Mouse (Mus musculus) embryonic facial prominence, embryonic 14.5 days (tissue): ENCODE data around the gene Esr2. TPM values are rescaled to one million over a fixed set of nuclear protein-coding genes. Genes with fewer than 3 reads are reported as not detected.

Source experiments
- ATAC-seq: fragments of 200-750 bp; cut with Nextera tagmentation; 2 replicates; pipeline ENCODE4 v1.8.0; 2017; ENCODE audit warnings: low read depth, moderate number of reproducible peaks, moderate TSS enrichment
- DNase-seq: peaks from one replicate; pipeline ENCODE4 v3.0.0-alpha.2; 2015; ENCODE audit warnings: low spot score
- H3K27ac ChIP-seq: fragments of 300-500 bp; sonication (generic); replicated peaks from 2 replicates; pipeline ENCODE4 v1.5.1; 2014; ENCODE audit warnings: low read depth, mild to moderate bottlenecking, low read length, moderate library complexity
- H3K27me3 ChIP-seq: fragments of 300-500 bp; sonication (generic); replicated peaks from 2 replicates; pipeline ENCODE4 v1.6.1; 2014; ENCODE audit warnings: low read length; ENCODE audit not compliant: control insufficient read depth, insufficient read depth
- H3K36me3 ChIP-seq: fragments of 300-500 bp; sonication (generic); 2 replicates; pipeline ENCODE4 v1.6.1; 2014; ENCODE audit warnings: low read length, mixed read lengths; ENCODE audit not compliant: control insufficient read depth, insufficient read depth
- H3K4me1 ChIP-seq: fragments of 300-500 bp; sonication (generic); 2 replicates; pipeline ENCODE4 v1.6.1; 2014; ENCODE audit warnings: antibody characterized with exemption, low read length; ENCODE audit not compliant: control insufficient read depth, insufficient read depth
- H3K4me2 ChIP-seq: fragments of 300-500 bp; sonication (generic); 2 replicates; pipeline ENCODE4 v1.6.1; 2014; ENCODE audit warnings: low read depth, mild to moderate bottlenecking, low read length, moderate library complexity, mixed read lengths
- H3K4me3 ChIP-seq: fragments of 300-500 bp; sonication (generic); 2 replicates; pipeline ENCODE4 v1.5.1; 2014; ENCODE audit warnings: low read depth, mild to moderate bottlenecking, low read length
- H3K9ac ChIP-seq: fragments of 300-500 bp; sonication (generic); 2 replicates; pipeline ENCODE4 v1.6.1; 2014; ENCODE audit warnings: low read depth, mild to moderate bottlenecking, low read length, moderate library complexity, mixed read lengths
- H3K9me3 ChIP-seq: fragments of 300-500 bp; sonication (generic); 2 replicates; pipeline ENCODE4 v1.6.1; 2016; ENCODE audit warnings: low read length; ENCODE audit not compliant: control insufficient read depth
- WGBS: fragments of 180-500 bp; shearing (Covaris S2); extraction: QIAGEN DNeasy Blood & Tissue Kit; methylation state at CpG from one replicate; pipeline ENCODE4 v1.1.7; 2014; 5-methylcytosine and 5-hydroxymethylcytosine counted together
- polyA plus RNA-seq: library from polyadenylated mRNA; unstranded; fragments of >200 nt; fragmentation: Nextera tagmentation; extraction: Ambion mirVana; gene quantifications from 2 replicates; pipeline ENCODE4 v1.2.1, GENCODE M21; 2014

The Esr2 gene
- polyA plus RNA-seq, 1 experiment from 2014 or later, result not detected

GRCm38 (mm10) chr12:76109646-76110405, 67.2 kb downstream of the Esr2 start:
- H3K9me3 ChIP-seq, result no peaks in the 10 kb centered on the region
- no peak overlapping the region for H3K4me3 ChIP-seq
- no peak overlapping the region for H3K27ac ChIP-seq
- peaks cover 55% of the 10 kb centered on the region for H3K36me3 ChIP-seq
- WGBS, result 90% methylated on average over 15 of the region's 15 CpGs
- no peak overlapping the region for H3K4me2 ChIP-seq
- DNase-seq (no peak), ATAC-seq (no peak)
- H3K4me1 ChIP-seq, result no peaks in the 10 kb centered on the region
- H3K9ac ChIP-seq, result no peak overlapping the region
- no peaks in the 10 kb centered on the region for H3K27me3 ChIP-seq

DNA sequence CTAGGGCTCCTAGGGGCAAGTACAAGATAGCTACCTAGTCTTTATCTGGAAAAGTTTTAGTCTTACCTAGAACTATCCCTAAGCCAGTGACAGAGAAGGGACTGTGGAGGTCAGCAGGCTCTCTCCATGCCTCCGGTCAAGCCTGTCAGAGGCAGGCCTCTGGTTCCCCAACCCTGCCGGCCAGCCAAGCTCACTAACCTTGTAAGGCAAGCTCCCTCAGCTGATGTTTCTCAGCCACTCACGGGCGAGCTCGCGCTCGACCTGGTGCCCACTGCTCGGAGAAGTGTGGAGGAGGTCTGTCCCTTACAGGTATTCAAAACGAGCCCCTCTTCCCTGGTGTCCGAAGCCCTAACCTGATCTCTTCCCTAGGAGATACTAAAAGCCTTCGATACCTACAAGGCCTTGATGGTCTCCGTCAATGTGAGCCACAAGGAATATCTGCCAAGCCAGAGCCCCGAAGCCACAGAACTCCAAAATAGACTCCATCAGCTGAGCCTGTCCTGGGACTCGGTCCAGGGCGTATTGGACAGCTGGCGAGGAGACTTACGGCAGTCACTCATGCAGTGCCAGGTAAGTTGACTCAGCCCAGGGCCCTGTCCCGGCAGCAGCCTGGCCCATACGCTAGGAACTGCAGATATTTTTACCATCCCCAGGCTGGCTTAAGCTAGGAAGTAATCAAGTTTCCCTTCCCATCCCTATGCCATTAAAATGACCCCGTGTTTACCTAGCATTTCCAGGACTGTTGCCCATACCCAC, 72.3 kb downstream of the Esr2 start:
- H3K4me3 ChIP-seq, result no peak overlapping the region
- H3K36me3 ChIP-seq, result peaks cover 91% of the 10 kb centered on the region
- H3K4me1 ChIP-seq, result no peaks in the 10 kb centered on the region
- DNase-seq, result no peak
- no peak overlapping the region for H3K9ac ChIP-seq
- no peak for ATAC-seq
- no peaks in the 10 kb centered on the region for H3K27me3 ChIP-seq
- H3K27ac ChIP-seq, result no peak overlapping the region
- H3K9me3 ChIP-seq, result no peaks in the 10 kb centered on the region
- H3K4me2 ChIP-seq, result no peak overlapping the region
- WGBS, result 93% methylated on average over 20 of the region's 20 CpGs

DNA sequence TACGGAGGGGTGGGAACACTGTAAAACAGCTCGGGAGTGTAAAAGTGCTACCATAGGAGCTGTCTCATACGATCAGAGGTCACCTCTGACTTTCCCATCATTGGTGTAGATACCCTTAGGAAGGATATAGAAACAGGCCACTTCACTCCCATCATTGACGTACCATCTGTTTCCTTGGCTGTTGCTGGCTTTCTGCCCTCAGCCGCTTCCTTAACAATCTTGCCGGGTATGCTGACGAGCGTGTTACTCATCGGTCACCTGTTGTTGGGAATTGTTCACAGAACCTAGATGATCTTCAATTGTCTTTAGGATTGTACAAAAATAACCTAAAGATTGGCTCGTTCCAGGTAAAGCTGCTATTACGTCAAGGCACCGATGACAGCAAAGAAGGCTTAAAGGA, 74.4 kb downstream of the Esr2 start:
- no peak for DNase-seq
- Histone ChIP-seq H3K4me1 (no peaks in the 10 kb centered on the region), H3K4me2 (no peak overlapping the region), H3K9ac (no peak overlapping the region), H3K27me3 (no peaks in the 10 kb centered on the region), H3K9me3 (no peaks in the 10 kb centered on the region), H3K36me3 (peaks cover 88% of the 10 kb centered on the region), H3K4me3 (no peak overlapping the region), H3K27ac (no peak overlapping the region)
- ATAC-seq, result no peak
- 90% methylated on average over 12 of the region's 12 CpGs for WGBS

DNA sequence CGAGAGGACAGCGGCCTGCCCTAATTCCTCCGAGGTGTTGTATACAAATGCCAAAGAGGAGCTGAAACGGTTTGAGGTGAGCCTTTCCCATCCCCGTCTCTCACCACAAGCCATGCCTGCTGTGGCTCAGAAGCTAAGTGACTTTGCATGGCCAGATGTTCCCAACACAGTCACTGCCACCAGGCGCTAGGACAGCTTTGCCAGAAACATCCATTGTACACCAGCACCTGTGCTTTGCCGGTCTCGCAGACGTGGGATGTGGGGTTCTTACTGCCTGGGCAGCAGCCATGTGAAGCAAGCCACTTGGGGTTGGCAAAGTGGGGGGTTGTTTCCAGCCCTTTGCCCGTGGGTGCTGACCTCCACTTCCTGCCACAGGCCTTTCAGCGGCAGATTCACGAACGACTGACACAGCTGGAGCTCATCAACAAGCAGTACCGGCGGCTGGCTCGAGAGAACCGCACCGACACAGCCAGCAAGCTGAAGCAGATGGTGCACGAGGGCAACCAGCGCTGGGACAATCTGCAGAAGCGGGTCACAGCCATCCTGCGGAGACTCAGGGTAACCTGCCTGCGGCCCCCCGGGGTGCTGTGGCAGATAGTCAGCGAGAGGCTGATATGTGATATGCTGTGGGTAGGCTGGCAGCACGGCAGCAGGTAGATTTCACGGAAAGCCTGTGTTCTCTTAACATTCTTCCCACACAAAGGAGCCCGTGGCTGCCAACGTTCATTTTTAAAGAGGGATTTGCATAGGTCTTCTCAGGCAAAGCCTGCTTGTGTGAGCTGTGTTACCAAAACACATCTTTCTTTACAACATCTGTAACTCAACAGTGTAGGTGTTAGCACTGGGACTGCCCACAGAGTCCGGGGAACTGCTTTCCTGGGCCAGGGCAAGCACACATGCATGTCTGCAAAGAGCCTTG, 81.7 kb downstream of the Esr2 start:
- Histone ChIP-seq H3K9me3 (no peaks in the 10 kb centered on the region), H3K4me1 (peaks cover 8% of the 10 kb centered on the region), H3K27ac (peak overlapping the region; percentile 28; the same call in 1 of the 2 replicates), H3K27me3 (no peaks in the 10 kb centered on the region), H3K9ac (no peak overlapping the region), H3K36me3 (peaks cover 55% of the 10 kb centered on the region), H3K4me2 (no peak overlapping the region), H3K4me3 (no peak overlapping the region)
- 41% methylated on average over 30 of the region's 30 CpGs for WGBS
- peak; percentile 48; the same call in 1 of the 2 replicates for ATAC-seq
- peak; percentile 34 for DNase-seq

- H3K9ac ChIP-seq, result no peak overlapping the region
- peaks cover 8% of the 10 kb centered on the region for H3K4me1 ChIP-seq
- H3K27me3 ChIP-seq, result no peaks in the 10 kb centered on the region
- H3K27ac ChIP-seq, result no peak overlapping the region
- no peak overlapping the region for H3K4me3 ChIP-seq
- peak; percentile 15; the same call in 1 of the 2 replicates for ATAC-seq
- H3K4me2 ChIP-seq, result no peak overlapping the region
- DNase-seq, result no peak
- peaks cover 40% of the 10 kb centered on the region for H3K36me3 ChIP-seq
- WGBS, result 90% methylated on average over 15 of the region's 15 CpGs
- H3K9me3 ChIP-seq, result no peaks in the 10 kb centered on the region
Observed at GRCm38 (mm10) chr12:76093613-76094588, 83.2 kb downstream of the Esr2 start.

DNA sequence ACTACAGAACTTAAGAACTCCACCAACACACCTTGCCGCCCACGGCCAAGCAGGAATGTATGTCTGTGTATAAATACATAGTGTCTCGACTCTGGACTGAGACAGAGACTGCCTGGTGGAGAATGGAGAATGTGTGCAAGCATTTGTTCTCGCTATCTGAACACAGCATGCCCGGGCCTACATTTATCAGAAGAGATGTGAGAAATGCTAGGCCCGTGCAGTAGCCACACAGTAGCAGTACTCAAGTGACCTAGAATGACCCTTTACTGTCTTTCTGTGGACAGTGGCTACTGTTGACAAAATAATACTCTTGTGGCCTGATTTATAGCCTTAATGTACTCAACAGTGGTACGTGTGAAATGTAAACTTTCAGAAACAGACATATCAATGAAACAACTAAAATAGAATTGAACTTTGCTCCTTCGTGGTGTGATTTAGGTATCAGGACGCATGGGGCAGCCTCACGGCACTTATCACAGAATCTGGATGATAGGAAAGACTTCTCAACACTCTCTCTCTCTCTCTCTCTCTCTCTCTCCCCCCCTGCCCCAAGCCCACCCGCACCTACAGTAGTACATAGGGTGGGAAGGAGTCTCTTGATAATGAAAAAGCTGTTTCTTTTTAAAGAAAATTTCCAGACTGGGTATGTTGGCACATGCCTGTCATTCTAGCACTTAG, 84.1 kb downstream of the Esr2 start:
- 82% methylated on average over 11 of the region's 11 CpGs for WGBS
- Histone ChIP-seq H3K4me1 (peaks cover 8% of the 10 kb centered on the region), H3K36me3 (peaks cover 34% of the 10 kb centered on the region)

GRCm38 (mm10) chr12:76087025-76087424, 90.0 kb downstream of the Esr2 start:
- no peaks in the 10 kb centered on the region for H3K9me3 ChIP-seq
- peak; percentile 24 for DNase-seq
- no peak overlapping the region for H3K27ac ChIP-seq
- 70% methylated on average over 12 of the region's 13 CpGs for WGBS
- H3K4me3 ChIP-seq, result no peak overlapping the region
- no peak overlapping the region; the same call in 1 of the 2 replicates for H3K4me2 ChIP-seq
- H3K27me3 ChIP-seq, result no peaks in the 10 kb centered on the region
- 0 out of 2 replicates have a peak, but pooled peaks have one; percentile 18 for ATAC-seq
- H3K4me1 ChIP-seq, result peaks cover under 1% of the 10 kb centered on the region; the same call in 1 of the 2 replicates
- H3K36me3 ChIP-seq, result peaks cover 3% of the 10 kb centered on the region; the same call in 1 of the 2 replicates
- no peak overlapping the region for H3K9ac ChIP-seq

More for the DNA sequence above, 84.1 kb downstream of the Esr2 start:
- Histone ChIP-seq H3K9me3 (no peaks in the 10 kb centered on the region), H3K27me3 (no peaks in the 10 kb centered on the region), H3K9ac (no peak overlapping the region), H3K4me2 (no peak overlapping the region), H3K4me3 (no peak overlapping the region), H3K27ac (no peak overlapping the region)
- no peak for DNase-seq
- no peak for ATAC-seq
